Mouse (Mus musculus): ENCODE results near the gene Hipk3.

The Hipk3 gene

DNA sequence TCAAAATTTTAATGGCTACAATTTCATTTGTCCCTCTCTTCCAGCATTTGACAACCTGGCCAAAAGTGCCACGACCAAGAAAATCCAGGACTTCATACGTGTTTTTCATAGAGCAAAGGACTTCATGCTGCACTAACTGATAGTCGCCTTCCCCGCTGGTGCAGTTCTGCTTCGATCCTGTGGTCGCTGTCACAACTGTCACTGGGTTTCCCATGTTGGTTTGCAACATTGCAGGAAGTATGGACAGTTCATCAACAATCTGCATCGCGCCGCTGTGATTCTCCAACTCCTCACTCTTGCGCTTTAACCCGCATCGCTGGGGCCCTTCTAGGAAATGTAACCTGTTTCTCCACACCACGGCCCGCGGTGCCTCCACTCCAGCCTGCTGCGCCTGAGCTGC is 23.1 kb downstream of the Hipk3 start:
- no peak for DNase-seq (ENCODE audit: low spot score)

DNA sequence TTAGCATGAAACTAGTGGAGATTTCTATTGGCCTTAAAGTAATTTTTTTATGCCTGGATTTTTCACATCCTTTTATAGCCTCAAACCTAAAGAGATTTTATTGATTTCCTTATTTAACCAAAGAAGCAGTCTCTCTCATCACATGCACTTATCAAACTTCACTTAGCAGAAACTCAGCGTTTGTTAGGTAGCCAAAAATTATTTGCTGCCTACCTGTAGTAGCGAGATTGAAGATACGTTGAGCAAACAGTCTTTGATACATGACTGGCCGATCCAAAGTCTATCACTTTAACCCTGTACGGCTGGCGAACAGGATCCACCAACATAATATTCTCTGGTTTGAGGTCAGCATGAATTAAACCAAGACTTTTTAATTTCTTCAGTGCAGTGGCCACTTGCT is 23.7 kb downstream of the Hipk3 start:
- no peak for DNase-seq (ENCODE audit: low spot score)

DNA sequence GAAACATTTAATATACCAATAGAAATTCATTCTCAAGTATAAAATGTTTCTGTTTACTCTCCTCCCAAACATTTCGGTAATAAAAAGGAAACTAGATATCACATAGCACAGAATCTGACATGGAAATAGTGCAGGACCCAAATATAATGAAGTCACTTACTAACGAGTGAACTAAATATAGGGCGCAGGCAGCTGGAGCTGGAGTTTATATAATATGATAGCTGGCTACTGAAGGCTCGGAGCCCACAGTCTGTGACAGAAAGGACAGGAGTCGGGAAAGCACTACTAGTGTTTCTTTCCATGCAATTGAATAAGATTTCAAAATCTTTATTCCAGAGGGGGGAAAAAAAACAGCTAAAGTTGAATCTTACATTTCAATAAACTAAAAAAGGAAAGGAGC is 25.8 kb downstream of the Hipk3 start:
- no peak for DNase-seq (ENCODE audit: low spot score)

DNA sequence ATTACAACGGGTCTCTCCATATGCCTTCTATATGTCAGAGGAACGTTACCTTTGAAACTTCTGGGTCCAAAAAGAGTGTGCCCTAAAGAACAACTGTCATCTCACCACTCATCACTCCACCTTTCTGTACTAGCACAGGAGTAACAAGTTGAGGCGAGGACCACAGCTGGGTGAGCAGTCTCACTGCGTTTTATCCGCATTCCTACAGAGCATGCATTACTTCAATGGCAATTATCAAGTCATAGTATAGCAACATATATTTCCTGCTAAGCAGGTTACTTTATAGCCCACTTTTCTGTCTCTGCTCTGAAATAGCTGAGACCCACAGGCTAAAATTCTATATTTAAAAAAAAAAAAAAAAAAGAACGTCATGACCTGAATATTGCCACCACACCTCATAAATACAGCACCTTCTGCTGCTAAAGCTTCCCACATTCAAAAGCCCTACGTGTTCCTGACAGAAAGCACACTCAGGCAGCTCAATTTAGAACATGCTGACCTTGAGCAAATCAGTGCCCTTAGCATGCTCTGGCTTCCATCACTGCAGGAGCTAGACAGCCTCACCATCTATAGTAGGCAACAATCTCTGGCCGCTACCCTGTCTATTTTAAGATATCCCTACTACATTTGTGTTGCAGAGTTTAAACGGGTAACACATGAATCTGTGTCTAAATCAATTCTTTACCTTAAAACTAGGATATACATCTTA is 27.2 kb downstream of the Hipk3 start:
- DNase-seq (ENCODE audit: low spot score), result no peak

DNA sequence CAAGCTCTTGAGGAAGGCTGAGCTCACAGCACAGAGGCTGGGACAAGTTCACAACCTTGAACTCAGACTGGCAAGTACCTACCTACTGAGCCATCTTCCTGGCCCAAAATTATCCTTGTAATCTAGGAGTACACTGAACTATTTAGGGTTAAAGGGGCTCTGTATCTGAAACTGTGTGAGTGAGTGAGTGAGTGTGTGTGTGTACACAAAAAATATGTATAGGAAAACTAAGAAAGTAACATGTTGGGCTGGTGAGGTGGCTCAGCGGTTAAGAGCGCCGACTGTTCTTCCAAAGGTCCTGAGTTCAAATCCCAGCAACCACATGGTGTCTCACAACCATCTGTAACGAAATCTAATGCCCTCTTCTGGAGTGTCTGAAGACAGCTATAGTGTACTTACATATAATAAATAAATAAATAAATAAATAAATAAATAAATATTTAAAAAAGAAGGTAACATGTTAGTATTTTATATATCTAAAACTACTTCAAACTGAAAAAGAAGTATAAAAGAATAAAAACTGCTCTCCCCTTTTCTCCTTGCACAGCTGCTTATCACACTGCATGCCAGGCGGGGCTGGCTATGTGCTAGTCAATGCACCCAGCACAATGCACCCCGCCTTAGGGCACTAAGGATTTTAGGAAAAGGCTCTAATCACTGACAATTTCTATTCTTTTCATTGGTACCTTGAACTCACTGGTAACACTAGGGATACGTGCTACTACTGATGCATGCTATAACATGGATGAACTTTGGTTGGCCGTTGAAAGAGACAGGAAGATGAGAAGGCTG is 28.4 kb downstream of the Hipk3 start:
- no peak for DNase-seq (ENCODE audit: low spot score)

DNA sequence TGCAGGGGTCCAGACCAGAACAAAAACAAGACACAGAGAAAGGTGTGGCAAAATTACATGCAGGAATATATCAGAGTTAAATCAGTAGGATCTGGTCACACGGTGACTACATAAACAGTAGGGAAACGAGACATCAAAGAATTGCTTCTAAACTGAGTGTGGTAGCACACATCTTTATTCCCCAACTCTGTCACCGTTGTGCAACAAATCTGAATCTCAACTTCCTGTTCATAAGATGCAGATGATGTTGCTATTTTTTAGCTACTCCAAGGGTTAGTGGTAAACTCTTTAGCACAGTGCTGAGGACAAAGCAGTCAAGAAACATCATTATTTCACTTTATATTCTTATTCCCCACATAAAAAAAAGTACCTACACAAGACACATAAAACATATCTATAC is 34.2 kb downstream of the Hipk3 start:
- DNase-seq (ENCODE audit: low spot score), result no peak

DNA sequence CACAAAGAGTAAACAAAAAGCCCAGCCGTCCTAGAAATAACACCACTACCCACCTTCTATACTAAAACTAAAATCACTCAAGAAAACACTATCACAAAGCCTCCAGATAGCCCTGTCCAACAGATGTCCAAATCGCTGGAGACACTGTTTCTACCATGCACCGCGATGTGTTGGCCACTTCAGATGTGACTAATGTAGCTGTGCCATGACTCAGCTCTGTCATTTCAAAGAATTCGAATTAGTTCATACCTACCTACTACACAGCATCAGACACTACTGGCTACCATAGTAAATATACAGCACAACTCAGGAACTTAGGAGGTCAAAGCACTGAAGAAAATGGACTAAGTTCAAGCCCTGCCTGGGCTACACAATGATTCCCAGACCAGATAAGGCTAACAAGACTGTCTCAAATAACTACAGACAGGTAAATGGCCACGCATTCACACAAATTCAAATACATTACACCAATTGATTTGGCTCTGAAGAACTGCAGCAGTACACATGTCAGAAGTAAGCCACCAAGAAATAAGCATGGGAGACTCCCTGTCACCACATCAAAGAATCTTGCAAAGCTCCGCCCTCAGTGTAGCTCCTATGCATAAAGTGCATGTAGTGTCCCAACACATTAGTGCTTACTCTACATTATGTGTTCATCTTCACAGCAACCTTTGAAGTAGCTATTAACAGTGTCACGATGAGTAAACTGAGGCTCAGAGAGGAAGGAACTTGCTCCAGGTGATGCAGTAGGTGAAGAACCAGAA is 35.5 kb downstream of the Hipk3 start:
- no peak for DNase-seq (ENCODE audit: low spot score)

DNA sequence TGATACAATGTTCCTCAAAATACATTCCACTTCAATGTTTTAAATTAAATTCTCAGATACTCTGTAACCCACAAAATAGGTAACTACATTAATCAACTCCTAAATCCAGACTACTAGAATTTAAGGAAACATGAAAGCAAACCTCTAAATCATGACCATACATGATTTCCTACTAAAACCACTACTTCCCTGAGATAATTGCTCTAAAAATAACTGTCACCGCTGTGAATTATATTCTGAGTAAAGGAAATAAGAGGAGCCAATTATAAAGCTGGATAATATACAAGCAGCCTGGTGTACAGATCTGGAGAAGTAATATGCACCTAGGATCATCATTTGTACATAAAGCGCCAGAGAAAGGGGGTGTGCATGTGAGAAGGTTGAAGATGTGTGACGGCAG is 37.1 kb downstream of the Hipk3 start:
- DNase-seq (ENCODE audit: low spot score), result no peak

DNA sequence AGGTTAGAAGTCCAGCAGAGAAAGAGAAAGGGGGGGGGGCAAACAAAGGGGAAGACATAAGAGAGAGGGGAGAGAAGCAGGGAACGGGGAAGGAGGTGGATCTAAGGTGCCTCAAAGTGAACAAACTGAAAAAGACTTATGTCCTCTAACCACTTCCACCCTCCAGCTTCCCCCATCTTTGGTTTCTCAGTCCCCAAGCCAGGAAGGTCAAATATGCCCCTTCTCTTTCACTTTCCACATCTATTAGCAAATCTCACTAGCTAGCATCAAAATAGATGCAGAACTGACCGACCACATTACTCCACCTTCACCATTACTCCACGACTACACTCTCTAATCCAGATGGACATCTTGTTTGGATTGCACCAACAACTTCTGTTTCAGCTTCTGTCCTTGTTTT is 43.6 kb downstream of the Hipk3 start:
- DNase-seq (ENCODE audit: low spot score), result no peak

DNA sequence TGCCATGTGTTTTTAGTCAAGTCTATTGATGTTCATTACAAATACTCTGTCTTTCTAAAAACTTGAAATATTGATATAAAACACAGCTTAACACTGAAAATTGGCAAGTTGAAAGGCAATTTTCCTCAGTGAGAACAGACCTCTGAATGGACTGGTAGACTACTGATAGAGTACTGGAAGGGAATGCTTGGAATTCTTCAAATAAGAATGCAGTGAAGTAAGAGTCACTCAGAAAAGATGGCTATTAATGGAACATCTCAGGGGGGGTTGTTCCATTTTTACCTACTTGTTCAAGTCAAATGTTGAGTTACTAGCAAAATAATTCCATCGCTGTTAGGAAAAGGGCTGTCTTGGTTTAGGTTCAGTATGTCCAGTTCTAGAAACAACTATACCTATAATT is 45.1 kb downstream of the Hipk3 start:
- no peak for DNase-seq (ENCODE audit: low spot score)

DNA sequence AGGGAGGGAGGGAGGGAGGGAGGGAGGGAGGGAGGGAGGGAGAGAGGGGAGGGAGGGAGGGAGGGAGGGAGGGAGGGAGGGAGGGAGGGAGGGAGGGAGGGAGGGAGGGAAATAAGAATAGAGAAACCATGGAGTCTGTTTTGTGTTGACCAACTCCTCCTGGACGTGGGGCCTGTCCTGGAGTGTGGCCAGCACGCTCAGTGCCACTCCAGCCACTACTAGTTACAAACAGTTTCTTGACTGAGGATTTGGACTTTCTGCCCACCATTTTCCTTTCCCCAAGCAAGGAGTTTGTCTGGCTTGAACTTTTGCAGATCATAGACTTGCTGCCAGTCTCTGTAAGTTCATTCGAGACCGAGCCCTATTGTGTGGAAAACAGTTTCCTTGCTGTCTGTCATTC is 46.0 kb downstream of the Hipk3 start:
- no peak for DNase-seq (ENCODE audit: low spot score)

DNA sequence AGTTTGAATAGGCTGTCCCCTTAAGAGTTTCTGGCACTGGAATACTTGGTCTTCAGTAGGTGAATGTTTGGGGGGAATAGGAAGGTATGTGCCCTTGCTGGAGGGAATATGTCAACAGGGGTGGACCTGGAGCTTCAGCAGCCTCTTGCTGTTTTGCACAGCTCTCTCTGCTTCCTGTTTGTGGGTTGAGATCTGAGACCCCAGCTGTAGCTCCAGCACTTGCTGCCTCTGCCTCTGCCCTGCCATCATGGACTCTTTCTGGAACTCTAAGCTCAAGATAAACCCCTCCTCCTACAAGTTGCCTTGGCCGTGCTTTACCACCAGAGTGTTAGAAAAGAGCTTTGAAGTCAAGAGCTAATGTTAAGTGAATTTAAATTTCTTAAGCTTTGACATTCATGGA is 48.2 kb downstream of the Hipk3 start:
- DNase-seq (ENCODE audit: low spot score), result no peak

DNA sequence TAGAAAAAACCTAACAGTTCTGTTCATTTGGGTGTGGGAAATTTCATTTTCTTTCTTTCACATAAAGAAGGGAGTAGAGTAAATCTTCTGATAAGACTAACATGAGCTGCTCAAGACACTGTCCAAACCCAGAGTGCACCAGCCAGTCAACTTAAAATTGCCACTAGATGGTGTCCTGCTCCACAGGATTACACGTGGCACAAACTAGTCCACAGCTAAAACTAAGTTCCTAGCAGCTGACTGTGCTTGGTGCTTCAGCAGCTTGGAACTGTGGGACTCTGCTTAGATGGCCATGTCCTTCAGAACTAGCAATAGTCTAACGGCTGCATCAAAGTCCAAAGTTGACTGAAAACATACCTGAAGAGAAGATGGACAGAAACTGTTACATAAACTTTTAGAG is 49.5 kb downstream of the Hipk3 start:
- peak; percentile 86 for DNase-seq (ENCODE audit: low spot score)

DNA sequence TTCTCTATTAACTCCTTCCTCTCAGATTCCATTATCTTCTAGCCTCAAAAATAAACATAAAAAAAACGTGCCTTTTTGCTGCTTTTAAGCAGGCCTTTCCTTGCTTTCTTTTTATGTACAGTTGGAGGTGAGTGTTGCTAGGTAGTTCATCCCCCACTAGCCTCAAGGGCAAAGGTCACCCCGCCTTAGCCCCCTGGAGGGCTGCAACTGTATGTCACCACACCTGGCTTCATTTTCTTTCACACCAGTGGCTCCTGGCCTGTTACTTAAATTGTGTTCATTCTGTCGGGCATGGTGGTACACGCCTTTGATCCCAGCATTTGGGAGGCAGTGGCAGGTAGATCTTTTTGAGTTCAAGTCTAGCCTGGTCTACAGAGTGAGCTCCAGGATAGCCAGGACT is 51.9 kb downstream of the Hipk3 start:
- DNase-seq (ENCODE audit: low spot score), result no peak

DNA sequence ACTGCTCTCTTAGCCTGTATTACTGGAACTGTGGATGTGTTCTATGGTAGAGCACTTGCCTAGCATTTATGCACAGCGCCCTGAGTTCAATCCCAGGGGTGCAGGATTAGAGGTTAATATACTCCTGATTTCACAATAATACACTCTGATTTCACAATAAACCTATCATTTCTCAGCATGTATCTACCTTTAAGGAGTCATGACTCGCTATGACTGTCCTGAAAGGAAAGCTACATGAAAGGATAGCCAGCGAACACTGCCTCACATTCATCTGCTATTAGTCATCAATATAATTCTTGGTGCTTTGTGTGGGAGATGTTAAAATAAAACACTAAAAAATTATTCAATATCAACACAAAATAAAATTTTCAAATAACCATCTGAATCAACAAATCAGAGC is 58.0 kb downstream of the Hipk3 start:
- no peak for DNase-seq (ENCODE audit: low spot score)

DNA sequence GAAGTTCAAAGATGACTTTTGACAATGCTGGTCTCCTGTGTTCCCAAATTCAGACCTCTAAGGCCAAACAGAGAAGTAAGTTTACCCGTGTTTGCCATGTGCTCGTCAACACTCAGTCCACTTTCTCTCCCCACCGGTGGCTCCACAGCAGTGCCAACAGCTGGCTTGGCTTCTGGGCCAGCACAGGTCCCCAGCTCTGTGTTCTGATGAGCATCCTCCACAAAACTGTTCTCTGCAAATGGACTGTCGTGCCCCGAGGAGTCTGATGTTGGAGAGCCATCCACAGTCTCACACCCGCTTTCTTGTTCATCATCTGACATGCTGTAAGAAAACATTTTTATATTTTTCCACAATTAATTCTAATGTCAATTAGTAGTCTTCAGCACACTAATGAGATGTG is 63.2 kb downstream of the Hipk3 start:
- DNase-seq (ENCODE audit: low spot score), result no peak

DNA sequence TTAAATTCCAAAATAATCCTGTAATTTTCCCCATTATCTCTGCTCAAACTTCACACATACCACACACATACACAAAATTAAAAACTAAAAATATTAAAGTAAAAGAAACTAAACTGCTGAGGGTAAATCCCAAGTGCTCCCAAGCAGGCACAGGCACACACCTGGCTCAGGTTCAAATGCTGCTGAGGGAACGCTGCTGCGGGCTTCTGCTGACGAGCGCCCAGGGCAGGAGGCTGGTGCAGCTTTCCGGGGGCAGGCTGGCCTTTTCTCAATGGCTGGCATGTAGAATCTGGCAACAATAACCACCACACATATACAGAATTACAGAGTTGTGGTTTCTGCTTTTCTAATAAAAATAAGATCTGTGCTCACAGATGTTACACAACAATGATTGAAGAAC is 63.7 kb downstream of the Hipk3 start:
- no peak for DNase-seq (ENCODE audit: low spot score)

DNA sequence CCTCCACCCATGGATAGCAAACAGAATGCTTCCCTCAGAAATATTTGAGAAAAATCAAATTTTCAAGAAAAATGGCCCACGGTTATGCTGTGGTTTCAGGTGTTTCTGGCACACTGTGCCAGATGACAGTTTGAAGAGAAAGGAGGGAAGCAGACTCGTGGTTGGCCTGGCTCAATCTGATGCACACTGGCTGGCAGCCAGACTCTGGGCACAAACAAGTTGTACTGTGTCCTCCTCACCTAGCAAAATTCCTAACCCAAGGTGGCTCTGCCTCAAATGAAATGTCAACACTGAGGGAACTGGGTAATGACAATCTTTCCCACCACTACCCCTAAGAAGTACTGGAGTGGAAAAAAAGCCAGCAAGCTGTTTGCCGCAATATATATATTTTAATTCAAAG is 68.1 kb downstream of the Hipk3 start:
- DNase-seq (ENCODE audit: low spot score), result no peak

DNA sequence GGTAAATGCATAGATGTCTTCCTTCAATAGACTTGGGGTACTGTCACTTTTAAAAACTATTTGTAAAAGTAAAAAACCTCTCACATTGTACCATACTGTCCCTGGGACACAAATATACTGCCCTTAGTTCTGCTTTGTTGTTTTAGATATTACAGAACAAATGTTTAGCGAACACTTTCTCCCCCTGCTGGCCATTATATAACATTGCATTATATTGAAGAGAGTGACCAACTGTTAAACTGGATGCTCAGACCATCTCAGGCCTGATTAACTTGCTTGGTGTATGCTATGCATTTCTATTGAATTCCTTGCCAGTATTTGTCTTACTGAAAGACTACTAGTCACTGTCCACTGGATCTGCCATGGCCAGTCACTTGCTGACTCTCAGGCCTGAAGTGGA is 72.0 kb downstream of the Hipk3 start:
- peak; percentile 70 for DNase-seq (ENCODE audit: low spot score)

DNA sequence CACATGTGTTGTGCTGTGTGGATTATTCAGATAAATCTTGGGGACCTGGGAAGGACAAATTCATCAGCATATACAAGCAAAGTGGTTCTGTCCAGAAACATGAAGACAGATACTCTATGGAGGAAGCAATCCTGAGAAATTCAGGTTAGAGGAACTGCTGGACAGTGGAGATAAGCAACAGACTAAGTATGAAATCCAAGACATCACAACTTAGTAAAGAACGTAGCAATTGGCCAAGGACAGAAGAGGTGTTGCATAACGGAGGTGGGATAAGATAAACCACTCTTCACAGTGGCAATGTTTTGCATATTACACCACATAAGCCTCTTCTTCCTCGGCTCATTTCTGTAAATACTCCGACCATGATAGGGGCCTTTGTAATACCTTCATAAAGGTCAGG is 73.4 kb downstream of the Hipk3 start:
- DNase-seq (ENCODE audit: low spot score), result no peak

DNA sequence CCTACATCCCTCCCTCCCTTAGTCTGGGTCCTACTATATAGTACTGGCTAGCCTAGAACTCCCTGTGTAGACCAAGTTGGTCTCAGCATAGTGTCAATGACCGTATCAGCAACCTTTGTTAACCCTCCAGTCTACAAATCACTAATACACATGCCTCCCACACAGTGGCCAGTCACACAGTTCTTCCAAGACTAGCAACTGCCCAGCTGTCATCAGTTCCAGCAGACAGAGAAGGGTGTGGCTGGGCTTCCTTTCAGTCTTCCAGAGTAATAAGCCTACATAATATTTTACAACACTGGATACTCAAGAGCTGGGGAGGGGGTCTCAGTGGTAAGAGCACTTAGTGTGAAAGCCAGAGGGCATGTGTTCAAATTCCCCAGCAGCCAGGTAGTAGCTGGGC is 74.2 kb downstream of the Hipk3 start:
- DNase-seq (ENCODE audit: low spot score), result no peak

DNA sequence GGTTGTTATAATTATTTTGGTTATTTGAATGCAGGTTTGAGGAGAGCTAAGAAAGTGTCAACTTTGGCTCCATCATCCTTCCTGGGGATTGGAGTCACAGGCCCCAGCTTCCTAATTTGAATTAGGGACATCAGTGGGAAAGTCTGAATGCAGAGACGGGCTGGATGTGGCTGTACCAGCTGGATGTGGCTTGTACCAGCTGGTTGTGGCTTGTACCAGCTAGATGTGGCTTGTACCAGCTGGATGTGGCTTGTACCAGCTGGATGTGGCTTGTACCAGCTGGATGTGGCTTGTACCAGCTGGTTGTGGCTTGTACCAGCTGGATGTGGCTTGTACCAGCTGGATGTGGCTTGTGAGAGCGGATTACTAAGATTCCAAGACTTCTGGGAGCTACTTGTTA is 74.8 kb downstream of the Hipk3 start:
- DNase-seq (ENCODE audit: low spot score), result no peak

DNA sequence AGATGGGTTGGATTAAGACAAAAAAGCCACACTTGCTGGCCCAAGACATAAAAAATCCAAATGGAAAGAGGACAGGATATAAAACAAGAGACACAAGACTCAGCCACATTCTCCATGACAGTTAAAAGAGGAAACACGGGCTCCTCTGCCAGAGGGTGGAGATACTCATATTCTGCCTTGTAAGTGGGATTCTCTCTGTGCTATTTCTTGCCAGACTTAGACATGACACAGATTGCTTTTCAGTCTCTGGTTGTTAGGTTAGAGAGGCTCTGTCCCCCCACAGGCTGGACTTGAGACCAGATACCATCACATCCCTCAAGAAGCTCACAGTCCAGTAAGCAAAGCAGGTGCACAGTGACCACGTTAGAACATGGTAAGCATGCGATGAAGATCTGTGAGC is 81.2 kb downstream of the Hipk3 start:
- no peak for DNase-seq (ENCODE audit: low spot score)
